Mouse (Mus musculus): ENCODE measurements at regions not wholly inside any gene's neighbourhood (a gene's known extent, or its start where the extent isn't known, plus 50 kb on each side); places are given as distances from the start of the nearest gene placed in this dataset.

- DNase-seq (ENCODE audit: inconsistent ontology term): no peak
These were observed 1172.7 kb downstream of the D3Ertd751e start for GRCm38 (mm10) chr3:42915146-42915545.

GRCm38 (mm10) chr3:42935418-42935817 is 1193.0 kb downstream of the D3Ertd751e start:
- peak; percentile 58 for DNase-seq (ENCODE audit: inconsistent ontology term)

- no peak for DNase-seq (ENCODE audit: inconsistent ontology term)
These were observed 1234.7 kb downstream of the D3Ertd751e start for GRCm38 (mm10) chr3:42977066-42977465.
